Mouse (Mus musculus) bone marrow macrophage, adult 2 months (primary cell): ENCODE data around the gene Olfr187. TPM values are rescaled to one million over a fixed set of nuclear protein-coding genes. Genes with fewer than 3 reads are reported as not detected.

Experiments used
- H3K27ac ChIP-seq: 2 replicates; pipeline ENCODE4 v1.5.1; 2012; ENCODE audit warnings: low read depth, low read length; ENCODE audit not compliant: insufficient read depth
- H3K4me1 ChIP-seq: 2 replicates; pipeline ENCODE4 v1.6.1; 2012; ENCODE audit warnings: low read length; ENCODE audit not compliant: control insufficient read depth, insufficient read depth
- H3K4me3 ChIP-seq: 2 replicates; pipeline ENCODE4 v1.5.1; 2012; ENCODE audit warnings: mild to moderate bottlenecking, low read length, moderate library complexity; ENCODE audit not compliant: insufficient read depth
- CTCF ChIP-seq: IDR thresholded peaks from 2 replicates; pipeline ENCODE4 v1.5.1; 2012; ENCODE audit warnings: low read depth, mild to moderate bottlenecking, low read length, moderate library complexity
- POLR2A ChIP-seq: IDR thresholded peaks from 2 replicates; pipeline ENCODE4 v1.6.1; 2012; ENCODE audit warnings: mild to moderate bottlenecking, low read depth, low read length, borderline replicate concordance
- polyA plus RNA-seq: library from polyadenylated mRNA; stranded (reverse); fragments of >200 nt; gene quantifications from 2 replicates; pipeline ENCODE4 v1.2.4, GENCODE M21; 2012; ENCODE audit not compliant: missing spikeins, insufficient read depth, insufficient read length

Gene Olfr187
- polyA plus RNA-seq, 1 experiment: not detected

DNA sequence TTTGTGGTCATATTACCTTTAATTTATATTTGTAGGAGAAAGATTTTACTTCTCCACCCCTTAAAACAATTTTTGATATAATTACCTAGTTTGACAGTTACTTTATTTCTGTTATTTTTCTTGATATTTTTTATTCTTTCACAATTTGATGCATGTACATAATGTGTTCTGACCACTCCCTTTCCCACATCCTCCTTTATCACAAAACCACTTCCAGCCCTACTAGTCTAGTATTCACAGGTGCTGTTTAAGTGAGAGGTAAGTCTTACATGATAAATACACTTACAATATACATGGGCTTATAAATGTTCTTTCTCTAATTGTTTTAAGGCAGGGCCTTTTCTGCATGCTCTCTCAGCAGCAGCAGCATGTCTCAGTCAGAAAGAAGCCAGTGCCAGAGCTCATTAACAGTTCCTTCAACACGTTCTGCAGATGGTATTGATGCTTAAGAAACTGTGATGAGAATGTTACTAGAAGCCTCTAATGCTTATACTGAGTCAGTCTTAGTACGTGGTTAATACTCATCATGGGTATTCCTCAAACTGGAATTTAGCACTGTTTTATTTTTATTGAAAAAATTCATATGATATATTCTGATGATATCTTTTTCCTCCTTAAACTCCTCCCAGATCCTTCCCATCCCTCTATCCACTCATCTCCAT is 26.1 kb downstream of the Olfr187 start:
- no peak overlapping the region for H3K4me3 ChIP-seq
- no peak overlapping the region for H3K27ac ChIP-seq
- TF ChIP-seq CTCF (no peak), POLR2A (no peak)
- no peaks in the 10 kb centered on the region for H3K4me1 ChIP-seq

GRCm38 (mm10) chr16:59007146-59007545 is 32.4 kb downstream of the Olfr187 start:
- Histone ChIP-seq H3K4me1 (no peaks in the 10 kb centered on the region), H3K27ac (no peak overlapping the region), H3K4me3 (no peak overlapping the region)
- TF ChIP-seq CTCF (no peak), POLR2A (no peak)

DNA sequence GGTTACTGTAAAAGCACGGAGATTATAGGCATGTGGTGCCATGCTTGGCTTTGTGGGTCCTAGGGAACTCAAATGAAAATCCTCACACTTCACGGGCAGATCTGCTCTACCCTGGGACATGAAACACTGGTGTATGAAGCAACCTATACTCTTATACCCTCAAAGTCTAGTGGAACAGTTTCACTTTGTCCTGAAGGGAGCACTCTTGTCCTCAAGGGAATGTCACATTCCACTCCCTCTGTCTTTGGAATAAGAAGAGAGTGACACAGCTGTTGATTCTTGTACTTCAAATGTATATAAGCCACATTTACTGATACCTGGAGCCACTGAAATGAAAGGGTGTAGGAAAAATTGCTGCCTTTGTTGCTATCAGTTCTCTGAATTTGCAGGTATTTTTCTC is 44.5 kb downstream of the Olfr187 start, which contains the start of gene Olfr183:
Gene Olfr183 (plus strand): TSS at position 301 of the 400 bp plus-strand sequence.
- H3K4me3 ChIP-seq: no peak within 1 kb of the TSS
- TF ChIP-seq POLR2A: no peak
- no peak for TF ChIP-seq CTCF
- H3K27ac ChIP-seq: no peak within 1 kb of the TSS
- no peaks in the 10 kb centered on the region for H3K4me1 ChIP-seq

Other genes starting within 250 kb of the Olfr187 start
- gene Olfr173, start 239.5 kb downstream of the Olfr187 start, polyA plus RNA-seq: not detected in 2 replicates
- gene Olfr175-ps1, start 213.0 kb downstream of the Olfr187 start, polyA plus RNA-seq: not detected in 2 replicates
- not detected in 2 replicates for gene Olfr177, start 165.0 kb downstream of the Olfr187 start, polyA plus RNA-seq
- gene Olfr178, start 147.7 kb downstream of the Olfr187 start, polyA plus RNA-seq: not detected in 2 replicates
- gene Olfr181, start 111.0 kb downstream of the Olfr187 start, polyA plus RNA-seq: not detected in 2 replicates
- gene Olfr180, start 110.4 kb downstream of the Olfr187 start, polyA plus RNA-seq: not detected in 2 replicates
- gene Olfr183, start 44.4 kb downstream of the Olfr187 start, polyA plus RNA-seq: not detected in 2 replicates
- not detected in 2 replicates for gene Olfr186, start 9.5 kb downstream of the Olfr187 start, polyA plus RNA-seq
- gene Olfr190, start 38.2 kb upstream of the Olfr187 start, polyA plus RNA-seq: 0.11 TPM in 1 of 2 replicates, not detected in the other
- not detected in 2 replicates for gene Olfr191, start 50.1 kb upstream of the Olfr187 start, polyA plus RNA-seq
- gene Olfr193, start 72.1 kb upstream of the Olfr187 start, polyA plus RNA-seq: not detected in 2 replicates
- not detected in 2 replicates for gene Olfr194, start 81.3 kb upstream of the Olfr187 start, polyA plus RNA-seq
- gene Olfr195, start 107.3 kb upstream of the Olfr187 start, polyA plus RNA-seq: not detected in 2 replicates
- gene Olfr196, start 130.7 kb upstream of the Olfr187 start, polyA plus RNA-seq: not detected in 2 replicates
- not detected in 2 replicates for gene Olfr198, start 163.8 kb upstream of the Olfr187 start, polyA plus RNA-seq
- not detected in 2 replicates for gene Olfr199, start 180.0 kb upstream of the Olfr187 start, polyA plus RNA-seq
- gene Olfr201, start 232.9 kb upstream of the Olfr187 start, polyA plus RNA-seq: not detected in 2 replicates
- gene Olfr202, start 247.0 kb upstream of the Olfr187 start, polyA plus RNA-seq: not detected in 2 replicates